Mouse (Mus musculus): ENCODE data around the gene Smo.

The Smo gene

DNA sequence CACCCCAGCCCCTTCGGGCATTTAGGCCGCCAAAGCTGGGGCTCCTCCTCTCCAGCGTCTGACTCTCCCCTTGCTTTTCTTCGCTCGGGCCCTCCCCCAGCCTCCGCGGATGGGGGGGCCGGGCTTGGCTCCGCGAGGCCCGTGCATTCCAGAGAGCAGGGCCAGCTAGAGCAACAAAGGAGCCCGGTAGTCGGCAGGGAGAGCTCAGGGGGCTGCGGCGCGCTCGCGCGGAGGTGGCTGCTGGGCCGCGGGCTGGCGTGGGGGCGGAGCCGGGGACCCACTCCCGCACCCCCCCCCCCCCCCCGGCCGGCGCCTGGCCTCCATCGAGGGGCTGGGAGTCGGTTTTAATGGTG, at the start of gene Smo:
Smo (plus strand) TSS at position 168 of the 353 bp plus-strand sequence.
- DNase-seq (ENCODE audit: low read depth in 2 of 2, low spot score in 2 of 2), result peak in 1 of 2 experiments; percentile 31

DNA sequence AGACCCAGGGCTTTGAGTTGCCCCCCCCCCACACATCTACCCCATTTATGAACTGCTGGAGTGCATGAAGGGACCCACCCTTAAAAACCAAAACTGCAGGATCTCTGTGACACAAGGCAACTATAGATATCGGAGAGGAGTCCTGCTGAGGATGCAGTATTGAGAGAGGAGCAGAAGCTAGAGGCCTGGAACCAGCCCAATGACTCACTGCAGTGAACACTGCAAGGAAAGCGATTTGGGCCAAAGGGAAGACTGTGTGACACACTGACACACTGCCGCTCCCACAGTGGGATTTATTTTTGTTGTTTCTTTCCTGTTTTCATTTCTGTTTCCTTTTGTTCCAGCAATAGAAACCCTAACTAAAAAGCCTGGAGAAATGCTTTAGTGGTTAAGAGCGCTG, 49.4 kb upstream of the Smo start:
- DNase-seq (ENCODE audit: low read depth in 2 of 2, low spot score in 2 of 2), result no peak

DNA sequence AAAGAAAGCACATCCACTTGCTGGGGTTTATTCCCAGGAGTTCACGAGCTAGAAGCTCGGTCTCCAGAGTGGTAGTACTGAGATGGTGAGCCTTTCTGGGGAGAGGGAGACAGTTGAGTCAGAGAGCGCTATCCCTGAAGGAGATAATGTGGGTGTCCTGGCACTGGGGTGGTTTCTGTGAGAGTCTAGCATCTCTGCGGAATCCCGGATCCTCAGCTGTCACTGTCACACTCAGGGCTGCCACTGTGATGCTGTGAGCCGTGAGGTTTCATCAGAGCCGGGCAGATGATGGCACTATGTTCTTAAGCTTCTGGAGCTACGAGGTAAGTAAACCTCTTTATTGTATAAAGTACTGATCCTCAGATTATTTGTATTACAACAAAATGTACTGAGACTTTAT, 45.8 kb upstream of the Smo start:
- DNase-seq (ENCODE audit: low read depth in 2 of 2, low spot score in 2 of 2), result no peak

DNA sequence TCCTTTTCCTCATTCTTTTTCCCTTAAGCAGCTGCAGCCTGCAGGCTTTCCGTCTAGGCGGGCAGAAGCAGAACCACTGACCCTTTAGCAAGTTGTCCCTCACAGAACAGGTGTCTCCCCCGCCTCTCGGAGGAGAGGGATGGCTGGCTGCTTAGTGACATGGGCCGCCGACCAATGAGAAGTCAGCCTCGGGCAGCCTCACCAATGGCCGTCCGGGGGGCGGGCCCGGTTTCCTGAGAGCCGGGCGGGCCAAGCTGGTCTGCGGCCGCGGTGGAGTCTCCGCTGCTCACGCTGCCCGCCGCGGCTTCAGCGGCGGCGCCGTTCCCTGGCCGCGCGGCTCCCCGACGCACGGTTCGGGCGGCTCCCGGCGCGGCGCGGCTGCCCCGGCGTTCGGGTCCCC, 41.4 kb upstream of the Smo start, which contains the start of gene Tspan33:
Tspan33 (plus strand) TSS at position 270 of the 400 bp plus-strand sequence.
- DNase-seq (ENCODE audit: low read depth in 2 of 2, low spot score in 2 of 2), result peak; percentile 35 to 50

DNA sequence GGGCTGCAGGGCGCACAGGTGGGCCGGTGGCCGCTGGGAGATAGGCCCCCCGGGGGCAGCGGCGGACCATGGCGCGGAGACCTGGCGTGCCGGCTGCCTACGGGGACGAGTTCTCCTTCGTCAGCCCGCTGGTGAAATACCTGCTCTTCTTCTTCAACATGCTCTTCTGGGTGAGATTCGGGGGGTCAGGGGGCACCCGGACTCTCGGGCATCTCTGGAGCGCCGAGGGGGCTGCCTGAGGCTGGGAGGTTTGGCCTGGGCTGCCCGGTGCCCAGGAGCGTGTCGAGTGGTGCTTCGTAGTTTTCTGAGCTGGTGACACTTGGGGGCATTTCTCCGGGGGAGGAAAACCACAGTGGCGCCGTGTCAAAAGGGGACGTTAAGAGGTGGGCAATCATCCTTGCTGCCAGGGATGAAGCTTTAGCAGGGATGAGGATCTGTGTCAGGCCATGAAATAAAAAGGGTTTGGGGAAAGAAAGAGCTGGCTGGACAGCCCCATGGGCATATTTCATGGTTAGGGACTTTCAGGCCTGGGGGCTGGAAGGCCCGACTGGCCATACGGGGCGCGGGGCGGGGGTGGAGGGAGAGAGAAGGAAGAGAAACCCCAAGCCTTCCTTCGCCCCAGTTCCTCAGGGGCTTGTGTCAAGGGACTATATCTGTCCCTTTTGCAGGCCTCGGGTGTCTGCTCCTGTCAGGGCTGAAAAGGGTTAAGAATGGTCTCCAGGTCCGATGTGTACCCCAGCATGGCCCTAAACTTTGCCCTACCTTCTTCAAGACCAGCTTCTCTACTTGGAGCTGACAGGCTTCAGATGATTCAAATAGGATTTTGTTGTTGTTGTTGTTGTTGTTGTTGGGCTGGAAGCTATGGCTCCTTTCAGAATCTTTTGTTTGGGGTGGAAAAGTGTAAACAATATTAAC, 40.7 kb upstream of the Smo start:
- DNase-seq (ENCODE audit: low read depth in 2 of 2, low spot score in 2 of 2), result peak in 1 of 2 experiments; percentile 3

DNA sequence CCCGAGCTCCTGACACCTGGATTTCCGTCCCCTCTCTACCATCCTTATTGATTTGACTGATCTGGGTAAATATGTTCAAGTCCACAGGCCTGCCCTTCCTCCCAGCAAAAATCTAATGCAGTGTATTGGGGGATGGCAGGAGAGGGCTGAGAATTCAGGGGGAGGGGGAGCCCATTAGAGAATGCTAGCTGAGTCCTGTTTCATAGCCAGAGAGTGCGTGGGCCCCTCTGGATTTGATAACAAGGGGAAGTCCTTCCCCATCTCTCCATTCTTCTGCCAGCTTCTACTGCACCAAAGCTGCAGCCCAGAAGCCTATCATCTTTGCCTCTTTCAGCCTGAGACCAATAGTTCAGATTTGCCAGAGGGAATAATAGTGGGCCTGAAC, 40.0 kb upstream of the Smo start:
- DNase-seq (ENCODE audit: low read depth in 2 of 2, low spot score in 2 of 2), result no peak

DNA sequence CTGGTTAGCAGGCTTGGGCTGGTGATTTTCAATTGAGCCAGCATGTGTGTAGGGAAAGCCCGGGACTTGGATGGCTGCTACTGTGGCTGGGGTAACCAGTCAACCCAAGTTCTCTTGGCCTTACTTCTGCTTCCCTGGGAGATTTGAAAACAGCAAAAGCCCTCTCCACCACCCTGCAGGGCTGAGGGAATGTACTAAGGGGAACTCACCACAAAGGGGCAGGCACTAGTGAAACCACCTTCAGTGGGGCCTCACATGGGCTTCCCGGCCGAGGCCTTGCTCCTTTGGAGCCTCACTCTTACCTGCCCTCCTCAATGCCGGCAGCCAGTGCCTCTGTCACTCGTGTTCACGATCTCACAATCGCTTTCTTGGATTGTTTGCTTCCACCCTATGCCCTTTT, 39.3 kb upstream of the Smo start:
- no peak for DNase-seq (ENCODE audit: low read depth in 2 of 2, low spot score in 2 of 2)

DNA sequence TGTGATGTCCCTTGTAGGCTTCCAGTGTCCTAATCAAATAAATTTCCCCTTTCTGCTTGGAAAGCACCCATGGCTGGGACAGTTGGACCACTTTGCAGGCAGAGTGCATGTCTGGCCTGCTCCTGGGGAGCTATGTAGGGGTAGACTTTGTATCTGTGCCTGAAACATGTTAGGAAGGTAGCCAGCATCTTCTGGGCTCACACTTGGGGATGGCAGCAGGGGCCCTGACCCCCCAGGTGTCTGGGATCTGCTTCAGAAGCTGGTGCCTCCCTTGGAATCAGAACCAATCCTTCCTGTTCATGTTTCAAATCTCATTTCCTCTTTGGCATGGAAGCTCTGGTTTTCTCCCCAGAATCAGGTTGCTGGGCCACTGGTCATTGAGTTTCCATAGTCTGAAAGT, 38.2 kb upstream of the Smo start:
- DNase-seq (ENCODE audit: low read depth in 2 of 2, low spot score in 2 of 2), result no peak

DNA sequence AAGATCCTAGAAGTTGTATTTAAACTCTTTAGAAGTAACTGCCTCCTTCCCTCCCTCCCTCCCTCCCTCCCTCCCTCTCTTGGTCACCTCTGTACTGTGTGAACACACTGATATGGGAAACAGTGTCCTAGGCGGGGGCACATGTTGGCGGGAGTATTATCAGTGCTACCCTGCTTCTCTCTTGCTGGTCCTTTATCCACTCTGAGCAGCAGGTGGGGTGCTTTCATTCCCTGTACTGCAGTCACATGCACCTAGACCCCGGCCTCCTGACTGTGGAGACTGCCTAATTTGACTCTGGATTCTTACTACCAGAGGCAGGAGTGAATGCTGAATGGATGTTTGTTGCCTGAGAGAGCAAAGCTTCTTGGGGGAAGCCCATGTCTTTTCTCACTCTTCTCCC, 37.8 kb upstream of the Smo start:
- no peak for DNase-seq (ENCODE audit: low read depth in 2 of 2, low spot score in 2 of 2)

DNA sequence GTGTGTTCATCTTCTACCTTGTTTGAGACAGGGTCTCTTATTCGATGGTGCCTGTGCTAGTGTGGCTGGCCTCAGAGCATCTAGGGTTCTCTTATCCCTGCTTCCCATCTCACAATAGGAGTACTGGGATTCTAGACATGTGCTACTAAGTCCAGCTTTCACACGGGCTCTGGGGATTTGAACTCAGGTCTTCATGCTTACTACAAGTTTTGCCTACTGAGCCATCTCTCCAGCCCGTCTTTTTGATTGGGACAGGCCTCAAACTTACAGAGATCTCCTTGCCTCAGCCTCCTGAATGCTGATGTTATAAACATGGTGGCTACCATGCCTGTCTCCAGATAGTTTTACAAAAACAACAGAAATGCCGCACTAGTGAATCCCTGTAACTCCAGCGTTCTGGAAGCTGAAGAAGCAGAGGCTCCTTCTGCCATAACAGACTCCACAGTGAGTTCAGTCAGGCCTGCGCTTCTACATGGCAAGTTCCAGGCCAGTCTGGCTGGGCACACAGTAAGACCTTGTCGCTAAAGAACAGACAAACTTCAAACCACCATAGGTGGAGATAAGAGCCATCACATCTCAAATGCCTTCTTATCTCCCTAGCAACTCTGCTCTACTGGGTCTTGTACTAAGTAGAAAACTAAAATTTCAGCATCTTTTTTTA, 36.1 kb upstream of the Smo start:
- no peak for DNase-seq (ENCODE audit: low read depth in 2 of 2, low spot score in 2 of 2)

DNA sequence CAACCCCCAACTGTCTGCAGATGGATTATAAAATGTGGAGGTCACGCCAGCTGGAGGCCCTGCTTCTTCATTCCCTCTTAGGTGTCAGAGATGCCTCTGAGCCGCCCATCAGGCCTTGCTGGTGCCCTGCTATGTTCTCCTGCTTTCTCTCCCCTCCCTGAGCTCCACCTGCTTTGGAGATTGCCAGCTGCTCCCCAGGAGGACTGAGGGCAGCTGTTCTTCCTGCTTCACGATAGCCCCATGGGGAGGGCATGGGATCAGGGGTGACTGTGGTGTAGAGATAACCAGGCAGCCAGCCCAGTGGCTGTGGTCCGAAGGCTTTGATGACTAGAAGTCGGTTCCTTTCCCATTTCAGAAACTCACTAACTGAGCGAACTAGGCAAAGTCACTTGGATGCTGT, 34.3 kb upstream of the Smo start:
- DNase-seq (ENCODE audit: low read depth in 2 of 2, low spot score in 2 of 2), result no peak

DNA sequence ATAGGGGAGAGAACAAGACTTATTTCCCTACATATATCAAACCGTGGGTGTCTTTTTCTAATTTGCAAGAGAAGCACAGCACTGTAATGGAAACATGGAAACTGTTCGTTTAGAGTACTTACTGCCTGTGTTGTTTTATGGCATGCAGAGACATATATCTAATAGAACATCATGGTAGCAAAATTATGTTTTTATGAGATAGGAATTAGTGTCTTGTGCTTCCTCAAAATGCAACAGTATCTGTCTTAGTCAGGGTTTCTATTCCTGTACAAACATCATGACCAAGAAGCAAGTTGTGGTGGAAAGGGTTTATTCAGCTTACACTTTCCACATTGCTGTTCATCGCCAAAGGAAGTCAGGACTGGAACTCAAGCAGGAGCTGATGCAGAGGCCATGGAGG, 33.2 kb upstream of the Smo start:
- DNase-seq (ENCODE audit: low read depth in 2 of 2, low spot score in 2 of 2), result no peak

DNA sequence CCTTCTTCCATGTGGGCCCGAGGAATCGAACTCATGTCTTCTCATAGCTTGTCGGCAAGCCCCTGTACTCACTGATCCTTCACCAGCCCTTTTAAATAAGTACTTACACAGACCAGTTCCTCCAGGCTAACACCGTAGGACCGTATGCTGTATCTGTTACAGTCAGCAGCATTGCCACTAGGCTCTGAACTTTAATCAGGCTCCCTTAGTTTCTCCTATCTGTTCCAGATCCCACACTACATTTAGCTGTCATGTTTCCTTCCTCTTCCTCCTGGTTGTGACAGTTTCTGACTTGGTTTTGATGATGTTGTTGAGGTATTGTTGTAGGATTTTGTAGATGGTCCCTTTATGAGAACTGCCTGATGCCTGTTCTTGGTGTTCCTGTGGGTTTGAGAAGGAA, 31.2 kb upstream of the Smo start:
- no peak for DNase-seq (ENCODE audit: low read depth in 2 of 2, low spot score in 2 of 2)

DNA sequence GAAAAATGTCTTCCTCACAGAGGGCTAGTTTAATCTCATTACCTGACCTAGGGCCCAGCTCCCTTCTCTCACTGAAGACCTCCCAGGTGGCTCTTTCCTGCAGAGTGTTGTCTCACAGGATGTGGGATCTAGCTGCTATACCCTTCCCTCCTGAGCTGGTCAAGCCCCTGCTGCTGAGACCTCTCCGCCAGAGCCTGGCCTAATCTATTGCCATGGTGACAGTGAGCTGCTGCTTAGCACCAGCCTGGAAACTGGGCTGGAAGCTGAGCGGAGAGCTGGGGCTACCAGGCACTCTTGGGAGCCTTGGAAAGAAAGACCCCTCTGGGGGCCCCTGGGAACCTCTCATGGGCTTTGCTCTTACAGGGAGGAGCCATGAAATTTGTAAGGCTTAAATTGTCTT, 27.4 kb upstream of the Smo start:
- DNase-seq (ENCODE audit: low read depth in 2 of 2, low spot score in 2 of 2), result no peak

DNA sequence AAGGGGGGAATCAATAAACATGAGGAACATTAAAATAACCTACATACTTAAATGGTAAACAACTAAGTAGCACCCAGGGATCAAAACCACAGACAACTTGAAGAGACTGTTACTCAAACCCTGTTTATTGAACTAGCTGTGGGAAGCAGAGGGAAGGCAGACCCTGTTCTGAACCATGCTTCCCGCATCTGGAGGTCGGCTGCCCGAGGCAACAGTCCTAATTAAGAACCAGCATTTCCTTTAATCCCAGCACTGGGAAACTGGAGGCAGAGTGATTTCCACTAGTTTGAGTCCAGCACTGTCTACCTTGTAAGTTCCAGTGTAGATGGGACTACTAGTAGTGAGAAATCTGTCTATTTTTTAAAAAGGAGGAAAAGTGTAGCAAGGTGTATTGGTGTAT, 24.0 kb upstream of the Smo start:
- no peak for DNase-seq (ENCODE audit: low read depth in 2 of 2, low spot score in 2 of 2)

DNA sequence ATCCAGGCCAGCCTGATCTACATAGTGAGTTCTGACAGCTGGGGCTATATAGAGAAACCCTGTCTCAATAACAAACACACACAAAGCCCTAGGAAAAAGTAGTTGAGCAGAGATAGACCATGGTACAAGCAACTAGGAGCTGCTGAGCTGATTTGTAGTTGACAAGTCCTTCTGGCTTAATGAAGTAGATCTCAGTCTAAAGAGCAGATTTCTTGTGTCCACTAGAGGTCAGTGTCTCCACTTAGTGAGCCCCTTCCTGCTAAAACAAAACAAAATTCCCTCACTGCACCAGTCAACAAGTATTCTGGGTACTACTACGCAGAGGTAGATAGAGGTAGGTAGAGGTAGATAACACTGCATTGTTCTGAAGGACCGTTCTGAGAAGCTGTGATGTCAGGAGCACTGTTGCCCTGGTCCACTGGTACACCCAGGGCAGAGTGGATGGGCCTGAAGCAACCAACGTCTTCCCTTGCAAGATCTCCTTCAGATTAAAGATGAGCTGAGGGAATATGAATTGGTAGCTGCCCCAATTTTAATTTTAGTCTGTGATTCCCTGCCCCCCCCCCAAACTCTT, 23.2 kb upstream of the Smo start:
- DNase-seq (ENCODE audit: low read depth in 2 of 2, low spot score in 2 of 2), result peak in 1 of 2 experiments; percentile 8

DNA sequence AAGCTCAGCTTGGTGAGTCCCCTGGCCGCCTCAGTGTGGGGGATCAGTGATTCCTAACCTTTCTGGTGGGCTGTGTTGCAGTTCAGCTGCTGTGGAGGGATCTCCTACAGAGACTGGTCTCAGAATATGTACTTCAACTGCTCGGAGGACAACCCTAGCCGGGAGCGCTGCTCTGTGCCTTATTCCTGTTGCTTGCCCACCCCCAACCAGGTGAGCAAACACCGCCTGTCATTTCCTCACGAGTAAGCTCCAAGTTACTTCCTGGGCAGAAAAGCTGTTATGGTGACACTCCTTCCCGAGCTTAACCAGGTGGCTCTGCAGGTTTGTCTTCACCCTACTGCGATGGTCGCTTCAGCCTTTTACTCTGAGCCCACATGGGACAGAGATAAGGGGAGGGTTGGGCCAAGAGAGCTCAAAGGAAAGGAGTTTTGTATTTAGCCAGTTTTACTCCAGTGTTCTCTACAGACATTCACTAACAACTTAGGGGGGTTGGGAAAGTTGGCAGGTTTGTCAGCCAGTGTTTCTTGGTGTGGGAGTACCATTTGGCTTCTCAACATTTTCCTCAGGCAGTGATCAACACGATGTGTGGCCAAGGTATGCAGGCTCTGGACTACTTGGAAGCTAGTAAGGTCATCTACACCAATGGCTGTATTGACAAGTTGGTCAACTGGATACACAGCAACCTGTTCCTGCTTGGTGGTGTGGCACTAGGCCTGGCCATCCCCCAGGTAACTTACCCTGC, 18.5 kb upstream of the Smo start:
- no peak for DNase-seq (ENCODE audit: low read depth in 2 of 2, low spot score in 2 of 2)

DNA sequence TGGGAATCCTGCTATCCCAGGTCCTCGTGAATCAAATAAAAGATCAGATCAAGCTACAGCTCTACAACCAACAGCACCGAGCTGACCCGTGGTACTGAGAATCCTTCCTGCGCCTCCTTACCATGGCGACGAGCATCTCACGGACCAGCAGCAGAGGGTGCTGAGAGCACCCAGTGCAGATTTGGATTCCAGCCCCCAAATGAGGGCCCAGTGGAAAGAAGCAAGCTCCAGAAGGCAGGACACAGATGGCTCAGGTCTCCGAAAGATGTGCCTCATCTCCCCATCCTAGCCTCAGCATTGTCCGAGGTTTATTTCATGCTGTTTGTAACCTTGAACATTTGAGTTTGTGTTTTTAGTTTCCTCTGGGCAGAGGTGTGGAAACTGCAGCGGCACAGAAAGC, 17.8 kb upstream of the Smo start:
- DNase-seq (ENCODE audit: low read depth in 2 of 2, low spot score in 2 of 2), result no peak

DNA sequence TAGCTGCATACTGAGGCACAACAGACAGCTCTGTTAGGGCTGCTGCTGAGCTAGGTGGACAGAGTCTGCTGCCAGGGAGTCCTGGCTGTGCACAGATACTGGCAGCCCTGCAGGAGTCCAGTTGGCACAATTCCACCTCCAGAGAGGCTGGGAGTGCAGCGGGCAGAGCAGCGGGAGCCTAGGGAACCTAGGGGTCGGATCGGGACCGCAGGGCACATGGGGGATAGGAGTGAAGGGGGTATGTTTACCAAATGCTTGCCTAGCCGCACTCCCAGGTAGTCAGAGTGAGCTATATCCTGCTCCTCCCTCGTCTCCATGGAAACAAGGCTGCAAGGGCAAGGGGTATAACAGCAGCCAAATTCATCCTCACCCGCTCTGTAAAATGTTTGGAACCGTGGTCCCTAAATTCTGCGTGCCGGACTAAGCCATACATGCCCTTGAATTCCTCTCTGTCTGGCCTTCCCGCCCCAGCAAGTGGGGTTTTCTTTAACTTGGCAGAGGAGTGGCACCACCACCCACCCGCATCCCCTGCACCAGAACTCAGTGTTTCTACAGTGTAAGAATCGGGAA, 17.3 kb upstream of the Smo start:
- no peak for DNase-seq (ENCODE audit: low read depth in 2 of 2, low spot score in 2 of 2)

DNA sequence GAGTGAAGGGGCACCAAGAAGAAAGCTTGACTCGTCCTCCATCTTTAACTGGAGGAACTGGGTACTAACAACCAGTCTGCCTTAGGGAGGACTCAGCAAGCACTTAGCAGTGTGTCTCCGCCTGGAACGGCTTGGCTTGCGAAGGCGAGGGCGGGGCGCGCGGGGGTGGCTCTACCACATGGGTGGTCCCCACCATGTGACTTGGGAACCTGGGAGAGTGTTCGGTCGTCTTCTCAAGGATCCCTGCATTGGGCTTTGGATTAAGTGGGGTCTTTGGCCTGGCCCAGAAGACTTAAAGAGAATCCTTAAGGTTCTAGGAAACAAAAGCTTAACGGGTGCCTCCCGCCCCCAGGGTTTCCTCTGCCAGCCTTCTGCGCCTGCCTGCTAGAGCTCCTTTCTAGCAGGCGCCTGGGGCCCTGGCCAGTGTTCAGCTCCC, 16.4 kb upstream of the Smo start:
- no peak for DNase-seq (ENCODE audit: low read depth in 2 of 2, low spot score in 2 of 2)

DNA sequence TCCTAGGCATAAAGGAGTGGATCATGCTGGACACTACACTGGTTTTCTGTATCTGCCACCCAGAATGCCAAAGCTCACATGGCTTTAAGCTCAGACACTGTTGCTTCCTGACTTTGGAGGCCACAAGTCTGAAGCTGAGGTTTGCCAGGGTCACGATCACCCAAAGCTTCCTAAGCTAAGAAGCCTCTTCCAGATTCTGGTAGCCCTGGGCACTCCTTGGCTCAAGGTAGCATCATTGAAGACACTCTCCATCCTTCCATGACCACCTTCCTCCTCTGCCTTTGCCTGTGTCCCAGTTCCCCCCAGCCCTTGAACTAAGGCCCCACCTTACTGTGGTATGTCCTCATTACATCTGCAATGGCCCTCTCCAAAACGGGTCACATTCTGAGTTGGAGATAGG, 13.4 kb upstream of the Smo start:
- no peak for DNase-seq (ENCODE audit: low read depth in 2 of 2, low spot score in 2 of 2)

Measured in CD8-positive naive resting alpha-beta T cell, adult 2 months (primary cell).